Mouse (Mus musculus) neural tube, embryonic 11.5 days (tissue): ENCODE data around the gene Adig. TPM values are rescaled to one million over a fixed set of nuclear protein-coding genes. Genes with fewer than 3 reads are reported as not detected.

Experiments
- ATAC-seq: fragments of 200-750 bp; cut with Nextera tagmentation; 2 replicates; pipeline ENCODE4 v1.8.0; 2017; ENCODE audit warnings: moderate number of reproducible peaks, mild to moderate bottlenecking, moderate TSS enrichment, moderate library complexity; ENCODE audit not compliant: insufficient read depth, low FRiP score, low TSS enrichment
- DNase-seq: peaks from one replicate; pipeline ENCODE4 v3.0.0-alpha.2; 2015; ENCODE audit warnings: low spot score
- H3K27ac ChIP-seq: fragments of 300-500 bp; sonication (generic); 2 replicates; pipeline ENCODE4 v1.5.1; 2014; ENCODE audit warnings: low read depth, mild to moderate bottlenecking, low read length
- H3K27me3 ChIP-seq: fragments of 300-500 bp; sonication (generic); 2 replicates; pipeline ENCODE4 v1.6.1; 2014; ENCODE audit warnings: mild to moderate bottlenecking, low read length, mixed read lengths; ENCODE audit not compliant: control insufficient read depth, insufficient read depth
- H3K36me3 ChIP-seq: fragments of 300-500 bp; sonication (generic); 2 replicates; pipeline ENCODE4 v1.6.1; 2014; ENCODE audit warnings: mild to moderate bottlenecking, low read length, moderate library complexity, mixed read lengths; ENCODE audit not compliant: control insufficient read depth, insufficient read depth
- H3K4me1 ChIP-seq: fragments of 300-500 bp; sonication (generic); 2 replicates; pipeline ENCODE4 v1.6.1; 2014; ENCODE audit warnings: low read length, mixed read lengths; ENCODE audit not compliant: control insufficient read depth, insufficient read depth
- H3K4me2 ChIP-seq: fragments of 300-500 bp; sonication (generic); 2 replicates; pipeline ENCODE4 v1.6.1; 2014; ENCODE audit warnings: low read depth, mild to moderate bottlenecking, moderate library complexity
- H3K4me3 ChIP-seq: fragments of 300-500 bp; sonication (generic); 2 replicates; pipeline ENCODE4 v1.5.1; 2014; ENCODE audit warnings: low read depth, low read length
- H3K9ac ChIP-seq: fragments of 300-500 bp; sonication (generic); 2 replicates; pipeline ENCODE4 v1.6.1; 2014; ENCODE audit warnings: mild to moderate bottlenecking, low read length
- H3K9me3 ChIP-seq: fragments of 300-500 bp; sonication (generic); 2 replicates; pipeline ENCODE4 v1.6.1; 2016; ENCODE audit warnings: low read length; ENCODE audit not compliant: control insufficient read depth
- WGBS: fragments of 180-500 bp; shearing (Covaris S2); extraction: QIAGEN DNeasy Blood & Tissue Kit; methylation state at CpG from one replicate; pipeline ENCODE4 v1.1.7; 2014; 5-methylcytosine and 5-hydroxymethylcytosine counted together
- polyA plus RNA-seq: library from polyadenylated mRNA; unstranded; fragments of >200 nt; fragmentation: Nextera tagmentation; extraction: Ambion mirVana; gene quantifications from 2 replicates; pipeline ENCODE4 v1.2.1, GENCODE M21; 2014

Gene Adig
- polyA plus RNA-seq, 1 experiment from 2014 or later: not detected

DNA sequence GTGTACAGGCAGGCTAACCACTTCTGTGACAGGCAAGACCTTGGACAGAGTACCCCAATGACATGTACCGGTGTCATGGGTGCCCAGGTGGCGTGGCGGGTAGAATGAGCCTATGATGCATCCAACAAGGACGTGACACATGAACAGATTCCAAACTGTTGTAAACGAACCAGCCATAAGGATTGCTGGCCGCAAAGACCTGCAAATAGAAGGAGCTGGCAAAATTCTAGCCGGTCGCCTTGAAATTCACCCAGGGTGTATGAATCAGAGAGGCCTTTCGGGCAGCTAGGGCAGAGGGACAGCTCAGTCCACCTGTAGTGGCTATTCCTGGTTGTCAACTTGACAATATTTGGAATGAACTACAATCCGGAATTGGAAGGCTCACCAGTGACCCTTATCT lies 52.0 kb downstream of the Adig start:
- DNase-seq: no peak
- H3K36me3 ChIP-seq: no peaks in the 10 kb centered on the region
- ATAC-seq: no peak
- WGBS: 12% methylated on average over 10 of the region's 10 CpGs
- H3K27me3 ChIP-seq: peaks cover 28% of the 10 kb centered on the region
- no peak overlapping the region for H3K27ac ChIP-seq
- H3K9me3 ChIP-seq: no peaks in the 10 kb centered on the region
- no peak overlapping the region for H3K9ac ChIP-seq
- 0 out of 2 replicates have a peak, but pooled peaks cover 3% of the 10 kb centered on the region for H3K4me1 ChIP-seq
- H3K4me3 ChIP-seq: no peak overlapping the region
- no peak overlapping the region for H3K4me2 ChIP-seq

DNA sequence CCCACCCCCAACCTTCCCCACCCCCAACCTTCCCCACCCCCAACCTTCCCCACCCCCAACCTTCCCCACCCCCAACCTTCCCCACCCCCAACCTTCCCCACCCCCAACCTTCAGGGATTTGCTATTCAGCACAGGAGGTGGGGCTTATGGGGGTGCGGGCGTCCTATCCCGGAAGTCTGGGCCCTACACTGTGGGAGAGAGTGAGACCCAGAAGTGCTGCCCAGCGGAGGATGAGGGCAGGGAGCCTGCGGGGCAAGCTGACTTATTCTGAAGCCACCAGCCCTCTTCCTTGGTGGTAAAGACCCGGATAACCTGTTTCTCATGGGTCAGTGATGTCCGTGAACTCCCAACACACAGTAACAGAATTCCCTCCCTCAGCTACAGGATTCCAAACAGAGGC lies 52.8 kb downstream of the Adig start:
- H3K27me3 ChIP-seq: peaks cover 28% of the 10 kb centered on the region
- ATAC-seq (no peak), DNase-seq (no peak)
- no peak overlapping the region for H3K27ac ChIP-seq
- no peaks in the 10 kb centered on the region for H3K9me3 ChIP-seq
- no peak overlapping the region for H3K9ac ChIP-seq
- H3K36me3 ChIP-seq: no peaks in the 10 kb centered on the region
- H3K4me3 ChIP-seq: no peak overlapping the region
- 0 out of 2 replicates have a peak, but pooled peaks cover 3% of the 10 kb centered on the region for H3K4me1 ChIP-seq
- WGBS: under 1% methylated on average over 7 of the region's 7 CpGs
- no peak overlapping the region for H3K4me2 ChIP-seq

DNA sequence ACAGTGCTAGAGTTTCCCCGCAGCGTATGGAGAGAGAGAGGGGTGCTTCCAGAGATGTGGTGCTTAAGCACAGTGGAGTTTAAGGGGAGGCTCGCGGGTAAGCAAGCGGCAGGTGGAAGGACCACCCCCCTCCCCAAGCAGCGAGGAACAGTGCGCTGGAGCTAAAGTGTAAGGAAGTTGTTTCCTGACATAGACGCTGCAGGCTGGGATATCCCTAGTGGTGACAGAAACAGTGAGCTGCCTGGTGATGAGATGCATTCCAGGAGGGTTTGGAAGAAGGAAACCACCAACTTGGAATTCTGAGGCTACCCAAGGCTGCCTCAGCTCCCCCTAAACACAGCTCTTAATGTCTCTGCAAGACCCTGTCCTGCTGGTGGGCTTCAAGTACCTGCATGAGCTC lies 53.4 kb downstream of the Adig start:
- Histone ChIP-seq H3K4me3 (peak overlapping the region; percentile 21; the same call in 1 of the 2 replicates), H3K36me3 (no peaks in the 10 kb centered on the region), H3K27me3 (peaks cover 28% of the 10 kb centered on the region), H3K9ac (no peak overlapping the region; the same call in 1 of the 2 replicates), H3K9me3 (no peaks in the 10 kb centered on the region), H3K4me1 (0 out of 2 replicates have a peak, but pooled peaks cover 3% of the 10 kb centered on the region), H3K27ac (no peak overlapping the region), H3K4me2 (peak overlapping the region; percentile 41)
- ATAC-seq: no peak
- DNase-seq: no peak
- WGBS: 2% methylated on average over 8 of the region's 8 CpGs

DNA sequence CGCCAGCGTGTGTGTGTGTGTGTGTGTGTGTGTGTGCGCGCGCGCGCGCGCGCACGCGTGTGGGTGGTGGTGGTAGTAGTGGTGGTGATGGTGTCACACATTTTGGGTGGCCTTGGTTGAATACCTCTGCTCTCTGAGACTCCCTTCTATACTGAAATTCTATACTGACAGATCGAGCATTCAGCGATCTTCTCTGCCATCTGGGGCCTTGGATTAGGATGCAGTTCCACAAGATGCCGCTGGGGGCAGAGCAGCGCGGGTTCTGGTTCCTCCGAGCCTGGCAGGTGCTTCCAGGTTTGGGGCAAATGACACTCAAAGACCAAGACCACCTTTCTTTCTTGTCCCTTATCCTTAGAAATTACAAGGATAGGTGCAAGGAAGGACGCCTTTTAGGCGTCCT lies 53.8 kb downstream of the Adig start:
- H3K4me3 ChIP-seq: peak overlapping the region; percentile 21; the same call in 1 of the 2 replicates
- ATAC-seq: no peak
- WGBS: 2% methylated on average over 20 of the region's 20 CpGs

DNA sequence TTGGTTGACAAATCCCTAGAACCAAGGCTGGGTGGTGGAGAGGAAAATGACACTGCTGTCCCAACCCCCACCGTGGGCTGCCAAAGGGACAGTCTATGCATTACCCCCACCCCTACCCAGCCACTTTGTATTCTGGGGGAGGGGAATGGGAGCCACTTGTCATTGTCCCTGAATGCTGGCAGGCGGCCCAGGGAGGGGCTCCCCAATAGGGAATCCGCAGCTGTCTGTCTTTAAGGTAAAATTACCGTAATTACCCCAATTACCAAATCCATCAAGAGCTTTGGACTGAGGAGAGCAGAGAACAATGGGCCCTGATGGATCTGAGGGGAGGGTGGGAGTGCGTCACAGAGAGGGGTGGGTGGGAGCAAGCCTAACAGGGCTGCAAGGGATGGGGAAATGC lies 54.3 kb downstream of the Adig start:
- H3K27me3 ChIP-seq: peaks cover 27% of the 10 kb centered on the region
- H3K4me2 ChIP-seq: no peak overlapping the region
- no peak overlapping the region for H3K4me3 ChIP-seq
- WGBS: 1% methylated on average over 5 of the region's 5 CpGs
- H3K9ac ChIP-seq: no peak overlapping the region
- DNase-seq (peak; percentile 36), ATAC-seq (peak; percentile 55; the same call in 1 of the 2 replicates)
- H3K36me3 ChIP-seq: no peaks in the 10 kb centered on the region
- 0 out of 2 replicates have a peak, but pooled peaks cover 3% of the 10 kb centered on the region for H3K4me1 ChIP-seq
- H3K27ac ChIP-seq: no peak overlapping the region
- no peaks in the 10 kb centered on the region for H3K9me3 ChIP-seq

More for the DNA sequence above, 53.8 kb downstream of the Adig start:
- Histone ChIP-seq H3K9me3 (no peaks in the 10 kb centered on the region), H3K27ac (no peak overlapping the region), H3K4me1 (0 out of 2 replicates have a peak, but pooled peaks cover 3% of the 10 kb centered on the region), H3K9ac (no peak overlapping the region; the same call in 1 of the 2 replicates), H3K36me3 (no peaks in the 10 kb centered on the region), H3K4me2 (peak overlapping the region; percentile 41), H3K27me3 (peaks cover 28% of the 10 kb centered on the region)
- DNase-seq: peak; percentile 79

Other genes starting within 250 kb of the Adig start
- not detected in 2 replicates for gene Bpi, start 244.5 kb upstream of the Adig start, polyA plus RNA-seq
- gene Lbp, start 196.1 kb upstream of the Adig start, polyA plus RNA-seq: 1.7 and 1.8 TPM in 2 replicates
- gene Snhg11, start 127.0 kb upstream of the Adig start, polyA plus RNA-seq: 39.6 and 42.3 TPM in 2 replicates
- 23.1 and 24.8 TPM in 2 replicates for gene Ralgapb, start 92.8 kb upstream of the Adig start, polyA plus RNA-seq
- gene Arhgap40, start 10.2 kb downstream of the Adig start, polyA plus RNA-seq: not detected in 2 replicates
- 1.6 and 2.4 TPM in 2 replicates for gene Slc32a1, start 108.2 kb downstream of the Adig start, polyA plus RNA-seq
- gene Actr5, start 122.3 kb downstream of the Adig start, polyA plus RNA-seq: 15.1 and 16.6 TPM in 2 replicates
- 3.9 and 4.0 TPM in 2 replicates for gene Ppp1r16b, start 162.8 kb downstream of the Adig start, polyA plus RNA-seq